Mouse (Mus musculus): ENCODE data around the gene Bag6. TPM values are rescaled to one million over a fixed set of nuclear protein-coding genes. Genes with fewer than 3 reads are reported as not detected.

Bag6 gene
- total and polyA plus RNA-seq, 2 experiments from 2014 or later: 37.7 to 188 TPM

GRCm38 (mm10) chr17:35185639-35186611 lies 50.9 kb downstream of the Bag6 start:
- Histone ChIP-seq H3K4me1 (ENCODE audit: control insufficient read depth, insufficient read depth) (peaks cover 5% of the 10 kb centered on the region), H3K4me3 (ENCODE audit: low read depth, low read length) (peak overlapping the region; percentile 58), H3K4me2 (ENCODE audit: low read depth, low read length) (peak overlapping the region; percentile 66), H3K36me3 (replicated peaks; ENCODE audit: control insufficient read depth, insufficient read depth, low read length) (no peaks in the 10 kb centered on the region), H3K27me3 (ENCODE audit: control insufficient read depth, insufficient read depth, low read length) (no peaks in the 10 kb centered on the region), H3K9me3 (replicated peaks; ENCODE audit: control insufficient read depth, low read length) (no peaks in the 10 kb centered on the region), H3K9ac (replicated peaks; ENCODE audit: low read depth, low read length) (peak overlapping the region; percentile 27), H3K27ac (ENCODE audit: low read depth) (peak overlapping the region; percentile 67)
- no peak for TF ChIP-seq EP300 (IDR thresholded peaks at IDR 0.05; ENCODE audit: low read depth)
- no peak for TF ChIP-seq CTCF (IDR thresholded peaks at IDR 0.05; ENCODE audit: low read depth)
- ATAC-seq (ENCODE audit: insufficient read depth, low read depth) (peak; percentile 27; the same call in 1 of the 2 replicates), DNase-seq (ENCODE audit: low spot score) (peak; percentile 35)
- WGBS: 3% methylated on average over 18 of the region's 18 CpGs

- peak overlapping the region; percentile 67 for H3K27ac ChIP-seq (ENCODE audit: low read depth)
- H3K36me3 ChIP-seq (replicated peaks; ENCODE audit: control insufficient read depth, insufficient read depth, low read length): no peaks in the 10 kb centered on the region
- H3K4me2 ChIP-seq (ENCODE audit: low read depth, low read length): peak overlapping the region; percentile 66
- no peaks in the 10 kb centered on the region for H3K27me3 ChIP-seq (ENCODE audit: control insufficient read depth, insufficient read depth, low read length)
- TF ChIP-seq CTCF (IDR thresholded peaks at IDR 0.05; ENCODE audit: low read depth): no peak
- no peak for TF ChIP-seq EP300 (IDR thresholded peaks at IDR 0.05; ENCODE audit: low read depth)
- H3K4me3 ChIP-seq (ENCODE audit: low read depth, low read length): peak overlapping the region; percentile 58
- 2% methylated on average over 4 of the region's 4 CpGs for WGBS
- ATAC-seq (ENCODE audit: insufficient read depth, low read depth) (no peak), DNase-seq (ENCODE audit: low spot score) (no peak)
- peaks cover 5% of the 10 kb centered on the region for H3K4me1 ChIP-seq (ENCODE audit: control insufficient read depth, insufficient read depth)
- H3K9me3 ChIP-seq (replicated peaks; ENCODE audit: control insufficient read depth, low read length): no peaks in the 10 kb centered on the region
- H3K9ac ChIP-seq (replicated peaks; ENCODE audit: low read depth, low read length): no peak overlapping the region
Measured at GRCm38 (mm10) chr17:35186681-35187080, 51.7 kb downstream of the Bag6 start.

GRCm38 (mm10) chr17:35187345-35187744 lies 52.4 kb downstream of the Bag6 start:
- ATAC-seq (ENCODE audit: insufficient read depth, low read depth): no peak
- H3K4me3 ChIP-seq (ENCODE audit: low read depth, low read length): no peak overlapping the region
- 66% methylated on average over 4 of the region's 4 CpGs for WGBS

DNA sequence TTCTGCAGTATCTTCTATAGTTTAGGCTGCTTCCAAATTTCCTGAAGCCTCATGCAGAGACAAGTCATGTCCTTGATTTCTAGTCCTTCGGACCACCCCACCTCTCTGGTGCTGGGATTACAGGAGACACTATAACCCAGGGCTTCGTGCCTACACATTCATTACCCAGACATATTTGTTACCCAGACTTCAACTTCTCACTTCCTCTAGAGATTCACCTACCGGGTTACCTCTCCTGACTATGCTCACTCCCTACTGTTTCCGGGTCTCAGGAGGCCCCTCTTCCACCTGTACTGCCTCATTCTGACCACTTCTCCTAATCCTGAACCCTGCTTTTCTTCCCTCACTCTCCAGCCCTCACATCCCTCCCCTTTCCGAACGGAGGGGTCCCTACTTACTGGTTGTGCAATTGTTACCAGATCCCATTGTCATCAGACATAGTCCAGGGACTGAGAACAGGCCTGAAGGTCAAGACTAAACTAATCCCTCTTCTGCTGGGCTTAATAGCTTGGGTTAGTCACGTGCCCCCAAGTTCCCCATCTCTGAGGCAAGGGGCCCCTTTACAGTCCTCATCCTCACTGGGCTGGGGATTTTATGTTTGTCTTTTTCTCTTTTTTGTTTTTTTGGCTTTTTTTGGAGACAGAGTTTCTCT lies 53.1 kb downstream of the Bag6 start, which contains the start of gene Lst1:
TSS of gene Lst1 (minus strand) at position 481 of the 652 bp plus-strand sequence.
- Histone ChIP-seq H3K9ac (replicated peaks; ENCODE audit: low read depth, low read length) (no peak within 1 kb of the TSS), H3K27ac (ENCODE audit: low read depth) (peak within 1 kb of the TSS; percentile 48; the same call in 1 of the 2 replicates), H3K36me3 (replicated peaks; ENCODE audit: control insufficient read depth, insufficient read depth, low read length) (no peaks in the 10 kb centered on the region), H3K9me3 (replicated peaks; ENCODE audit: control insufficient read depth, low read length) (no peaks in the 10 kb centered on the region), H3K27me3 (ENCODE audit: control insufficient read depth, insufficient read depth, low read length) (0 out of 2 replicates have a peak, but pooled peaks cover 1% of the 10 kb centered on the region), H3K4me1 (ENCODE audit: control insufficient read depth, insufficient read depth) (peaks cover 5% of the 10 kb centered on the region), H3K4me2 (ENCODE audit: low read depth, low read length) (no peak within 1 kb of the TSS), H3K4me3 (ENCODE audit: low read depth, low read length) (no peak within 1 kb of the TSS)
- TF ChIP-seq EP300 (IDR thresholded peaks at IDR 0.05; ENCODE audit: low read depth) (no peak), CTCF (IDR thresholded peaks at IDR 0.05; ENCODE audit: low read depth) (no peak)
- 70% methylated on average over 7 of the region's 7 CpGs for whole genome bisulfite sequencing
- ATAC-seq (ENCODE audit: insufficient read depth, low read depth) (no peak), DNase-seq (ENCODE audit: low spot score) (no peak)

More at GRCm38 (mm10) chr17:35187345-35187744, 52.4 kb downstream of the Bag6 start:
- TF ChIP-seq CTCF (IDR thresholded peaks at IDR 0.05; ENCODE audit: low read depth): no peak
- no peak for TF ChIP-seq EP300 (IDR thresholded peaks at IDR 0.05; ENCODE audit: low read depth)
- no peak overlapping the region for H3K4me2 ChIP-seq (ENCODE audit: low read depth, low read length)
- no peak for DNase-seq (ENCODE audit: low spot score)
- H3K9ac ChIP-seq (replicated peaks; ENCODE audit: low read depth, low read length): no peak overlapping the region
- no peaks in the 10 kb centered on the region for H3K36me3 ChIP-seq (replicated peaks; ENCODE audit: control insufficient read depth, insufficient read depth, low read length)
- H3K4me1 ChIP-seq (ENCODE audit: control insufficient read depth, insufficient read depth): peaks cover 5% of the 10 kb centered on the region
- no peaks in the 10 kb centered on the region for H3K9me3 ChIP-seq (replicated peaks; ENCODE audit: control insufficient read depth, low read length)
- peak overlapping the region; percentile 9; the same call in 1 of the 2 replicates for H3K27ac ChIP-seq (ENCODE audit: low read depth)
- H3K27me3 ChIP-seq (ENCODE audit: control insufficient read depth, insufficient read depth, low read length): no peaks in the 10 kb centered on the region

GRCm38 (mm10) chr17:35189186-35189585 lies 54.2 kb downstream of the Bag6 start:
- Histone ChIP-seq H3K9me3 (replicated peaks; ENCODE audit: control insufficient read depth, low read length) (no peaks in the 10 kb centered on the region), H3K9ac (replicated peaks; ENCODE audit: low read depth, low read length) (no peak overlapping the region), H3K4me2 (ENCODE audit: low read depth, low read length) (no peak overlapping the region), H3K4me1 (ENCODE audit: control insufficient read depth, insufficient read depth) (peaks cover 5% of the 10 kb centered on the region), H3K36me3 (replicated peaks; ENCODE audit: control insufficient read depth, insufficient read depth, low read length) (no peaks in the 10 kb centered on the region), H3K27me3 (ENCODE audit: control insufficient read depth, insufficient read depth, low read length) (peaks cover 12% of the 10 kb centered on the region), H3K27ac (ENCODE audit: low read depth) (no peak overlapping the region), H3K4me3 (ENCODE audit: low read depth, low read length) (no peak overlapping the region)
- no peak for ATAC-seq (ENCODE audit: insufficient read depth, low read depth)
- TF ChIP-seq EP300 (IDR thresholded peaks at IDR 0.05; ENCODE audit: low read depth) (no peak), CTCF (IDR thresholded peaks at IDR 0.05; ENCODE audit: low read depth) (no peak)
- WGBS: 50% methylated on average over 1 of the region's 1 CpGs
- DNase-seq (ENCODE audit: low spot score): no peak
